Mouse (Mus musculus): Measurements from ENCODE around the gene Uap1l1. TPM values are rescaled to one million over a fixed set of nuclear protein-coding genes. Genes with fewer than 3 reads are reported as not detected.

Uap1l1 gene
- total RNA-seq, 4 experiments from 2014 or later = 12.0 to 28.7 (median 20.3) TPM

DNA sequence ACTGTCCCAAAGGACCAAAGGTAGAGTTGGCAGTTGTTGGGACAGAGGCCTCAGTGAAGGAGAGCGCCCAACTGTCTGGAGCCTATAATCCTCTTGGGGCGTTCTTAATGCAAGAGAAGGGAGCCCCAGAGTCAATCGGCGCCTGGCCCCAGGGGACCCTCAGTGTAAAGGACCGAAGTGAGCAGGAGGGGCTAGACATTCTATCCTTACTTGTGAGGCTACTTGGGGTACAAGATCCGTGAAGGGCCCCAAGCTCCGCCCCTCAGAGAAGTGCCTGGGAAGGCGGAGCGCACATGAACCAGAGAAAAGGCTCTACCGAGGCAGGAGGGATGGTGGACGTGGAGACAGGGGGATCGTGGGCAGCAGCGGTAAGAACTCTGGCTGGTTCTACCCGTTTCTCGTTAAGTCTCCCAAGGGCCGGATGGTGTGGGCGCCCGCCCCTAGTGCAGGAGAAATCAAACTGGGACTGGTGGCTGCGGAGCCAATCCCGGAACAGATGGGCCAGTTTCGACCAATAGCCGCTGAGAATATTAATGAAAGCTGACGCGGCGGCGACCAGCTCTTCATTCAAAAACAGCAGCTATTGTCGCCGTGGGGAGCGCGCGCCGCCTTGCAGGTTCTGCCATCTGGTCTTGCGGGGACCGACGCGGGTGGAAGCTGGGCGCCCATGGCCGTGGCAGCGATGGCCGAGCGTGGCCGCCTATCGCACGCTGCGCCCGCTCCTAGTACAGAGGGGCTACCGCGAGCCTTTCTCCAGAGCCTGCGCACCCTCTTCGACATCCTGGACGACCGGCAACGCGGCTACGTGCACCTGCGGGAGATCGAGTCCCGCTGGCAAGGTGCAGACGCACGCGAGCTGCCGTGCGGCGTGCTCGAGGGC lies 6.5 kb upstream of the Uap1l1 start, which contains the start of gene Sapcd2:
TSS of gene Sapcd2 (plus strand) at position 558 of the 880 bp plus-strand sequence.
- peak; percentile 84 to 86 for DNase-seq (ENCODE audit: low spot score in 2 of 2)

DNA sequence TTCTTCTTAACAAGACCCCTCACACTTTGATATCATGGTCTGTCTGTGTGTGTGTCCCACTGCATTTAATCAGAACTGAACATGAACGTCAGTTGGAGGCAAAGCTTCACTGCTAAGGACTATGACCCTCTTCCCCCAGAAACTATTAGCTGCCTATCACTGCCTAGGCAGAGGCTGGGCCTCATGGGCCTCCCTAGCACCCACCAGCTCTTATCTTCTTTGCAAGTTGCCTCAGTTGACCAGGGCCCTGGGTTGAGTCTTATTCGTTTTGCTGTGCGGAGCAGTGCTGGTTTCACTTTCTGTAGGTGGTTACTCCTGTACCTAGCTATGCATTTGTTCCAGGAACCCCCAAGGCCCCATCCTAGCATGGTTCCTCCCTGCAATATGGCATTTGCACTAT lies 4.5 kb upstream of the Uap1l1 start:
- DNase-seq (ENCODE audit: low spot score in 2 of 2) = no peak

DNA sequence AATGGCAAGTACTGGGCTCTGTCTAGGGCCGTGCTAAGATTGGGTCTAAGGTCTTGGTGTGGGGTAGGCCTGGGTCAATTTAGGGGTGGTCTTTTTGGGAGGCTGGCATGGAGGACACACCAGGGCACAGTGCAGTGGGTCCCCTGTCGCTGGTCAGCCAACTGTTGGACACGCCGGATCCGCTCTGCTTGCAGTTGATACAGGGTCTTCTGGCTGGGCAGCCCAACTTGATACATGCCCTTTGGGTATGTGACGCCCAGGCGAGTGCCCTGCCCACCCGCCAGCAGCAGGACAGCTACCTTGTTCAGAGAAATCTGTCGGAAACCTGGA lies 756 bp downstream of the Uap1l1 start:
- no peak for DNase-seq (ENCODE audit: low spot score in 2 of 2)

DNA sequence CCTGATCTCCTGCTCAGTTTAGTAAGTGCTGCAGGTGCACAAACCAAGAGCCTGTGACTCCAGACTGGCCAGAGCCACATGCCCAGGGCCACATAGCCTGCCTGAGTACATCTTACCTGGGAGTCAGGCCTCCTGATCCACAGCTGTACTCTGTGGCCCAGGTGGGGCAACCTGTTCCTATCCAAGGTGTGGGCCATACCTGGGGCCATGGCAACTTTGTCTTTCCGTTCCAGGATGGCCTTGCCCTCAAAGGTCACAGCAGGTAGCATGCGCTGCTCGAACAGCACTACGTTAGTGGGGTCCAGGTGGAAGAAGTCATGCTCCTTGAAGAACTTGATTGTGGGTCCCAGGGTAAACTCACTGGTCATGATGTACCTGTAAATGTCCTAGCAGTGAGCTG lies 1.2 kb downstream of the Uap1l1 start:
- DNase-seq (ENCODE audit: low spot score in 2 of 2) = no peak

DNA sequence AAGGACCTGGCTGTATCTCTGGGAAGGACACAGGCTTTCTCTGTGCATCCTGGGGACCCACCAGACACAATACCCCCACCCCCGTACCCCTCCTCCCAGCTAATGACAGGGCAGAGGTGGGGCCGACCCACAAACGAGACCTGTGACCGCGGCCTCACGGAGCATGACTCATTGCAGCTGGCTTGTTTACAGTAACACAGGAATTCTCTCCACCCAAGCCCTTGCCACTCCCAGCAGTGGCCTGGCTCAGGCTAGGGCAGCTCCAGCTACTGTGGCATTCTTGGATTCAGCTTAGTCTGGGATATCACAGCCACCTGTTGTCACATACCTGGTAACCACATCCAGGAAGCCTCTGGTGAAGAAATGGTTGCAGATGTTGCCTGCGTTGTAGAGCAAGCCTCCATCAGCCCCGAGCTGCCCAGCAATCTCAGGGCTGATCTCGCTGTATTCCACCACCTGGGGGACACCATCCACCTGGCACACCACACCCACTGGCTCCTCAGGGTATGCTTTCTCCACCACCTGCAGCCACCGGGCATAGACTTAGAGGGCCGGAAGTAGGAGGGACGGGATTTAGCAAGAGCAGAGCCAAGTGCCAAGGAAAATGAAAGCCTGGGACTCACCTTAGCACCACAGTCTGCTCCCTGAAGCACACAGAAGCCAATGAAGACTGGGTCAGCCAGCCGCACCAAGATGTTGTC lies 1.9 kb downstream of the Uap1l1 start:
- no peak for DNase-seq (ENCODE audit: low spot score in 2 of 2)

DNA sequence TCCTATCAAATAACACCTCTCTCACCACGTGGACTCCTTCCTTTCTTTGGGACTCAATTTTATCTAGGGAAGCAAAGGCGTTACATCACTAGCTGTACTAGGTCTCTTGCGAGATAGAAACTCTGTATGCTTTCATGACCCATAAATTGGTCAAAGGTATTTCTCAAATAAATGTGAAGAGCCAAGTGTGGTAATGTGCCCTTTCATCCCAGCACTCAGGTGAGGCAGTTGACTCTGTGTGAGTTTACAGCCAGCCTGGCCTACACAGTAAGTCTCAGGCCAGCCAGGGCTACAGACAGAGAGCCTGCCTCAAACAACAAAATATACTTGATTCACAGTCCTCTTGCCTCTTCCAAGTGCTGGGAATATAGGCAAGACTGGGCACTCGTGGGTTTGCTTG lies 5.6 kb downstream of the Uap1l1 start:
- no peak for DNase-seq (ENCODE audit: low spot score in 2 of 2)

DNA sequence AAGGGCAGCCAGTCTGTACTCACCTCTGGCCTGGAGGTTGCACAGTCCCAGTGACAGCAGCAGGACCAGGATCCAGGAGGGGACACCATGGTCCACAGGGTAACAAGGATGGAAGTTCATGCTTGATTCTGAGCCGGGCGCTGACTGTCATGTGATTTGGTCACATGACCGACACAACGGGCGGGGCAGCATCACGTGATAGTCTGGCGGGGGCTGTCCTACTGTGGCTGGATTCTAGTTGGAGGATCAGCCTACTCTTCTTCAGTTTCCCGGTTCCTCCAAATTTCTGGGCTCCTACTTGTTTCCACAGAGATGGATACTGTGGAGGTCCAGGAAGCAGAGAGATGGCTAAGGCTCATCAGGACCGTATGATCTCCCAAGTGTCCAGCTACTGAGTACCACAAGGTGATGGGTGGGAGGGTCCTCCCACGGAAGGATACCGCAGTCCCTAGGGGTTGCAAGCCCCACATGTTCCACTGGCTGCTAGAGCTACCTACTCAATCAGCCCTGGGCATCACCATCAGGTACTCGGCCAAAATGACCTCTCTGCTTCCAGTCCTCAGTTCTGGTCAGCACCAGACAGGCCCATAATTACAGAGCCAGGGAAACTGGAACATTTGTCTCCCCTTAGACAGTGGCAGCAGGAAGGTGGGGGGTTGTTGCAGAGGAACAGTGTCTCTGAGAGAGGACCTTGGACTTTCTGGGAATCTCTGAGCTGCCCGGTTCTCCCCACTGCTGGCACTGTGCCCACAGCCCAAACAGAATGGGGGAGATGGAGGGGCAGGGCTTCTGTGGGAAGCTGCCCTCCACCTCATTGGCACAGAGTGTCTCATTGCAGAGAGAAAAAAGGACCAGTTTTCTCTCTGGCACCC lies 9.0 kb downstream of the Uap1l1 start, which contains the start of gene Dpp7:
TSS of gene Dpp7 (minus strand) at position 152 of the 872 bp plus-strand sequence.
- peak; percentile 84 to 86 for DNase-seq (ENCODE audit: low spot score in 2 of 2)

DNA sequence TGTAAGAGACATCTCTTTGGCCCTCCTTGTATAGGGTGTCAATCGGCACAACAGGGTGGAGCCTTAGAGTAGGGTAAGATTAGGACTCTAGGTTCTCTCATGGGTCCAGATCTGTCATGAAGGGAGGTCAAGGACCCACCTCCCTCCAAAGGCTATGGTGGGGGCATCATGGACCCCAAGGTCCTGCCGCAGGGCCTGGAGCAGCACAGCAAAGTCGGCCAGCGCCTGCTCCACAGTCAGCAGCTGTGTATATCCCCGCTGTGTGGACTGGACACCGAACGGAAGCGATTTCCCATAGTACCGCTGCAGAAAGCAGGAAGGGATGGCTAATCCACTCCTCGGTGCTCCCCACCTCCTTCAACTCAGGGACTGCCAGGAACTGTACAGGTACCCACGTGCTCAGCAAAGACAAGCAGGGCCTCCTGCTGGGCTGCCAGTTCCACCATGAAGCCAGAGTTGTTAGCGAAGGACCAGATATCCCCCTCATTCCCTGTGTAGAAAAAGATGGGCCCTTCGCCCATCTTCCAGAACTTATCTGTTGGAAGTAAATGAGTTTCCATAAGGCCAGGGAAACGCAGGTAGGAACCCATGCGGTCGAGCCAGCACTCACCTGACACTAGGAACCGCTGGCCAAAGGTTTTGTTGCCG lies 9.9 kb downstream of the Uap1l1 start:
- no peak for DNase-seq (ENCODE audit: low spot score in 2 of 2)

DNA sequence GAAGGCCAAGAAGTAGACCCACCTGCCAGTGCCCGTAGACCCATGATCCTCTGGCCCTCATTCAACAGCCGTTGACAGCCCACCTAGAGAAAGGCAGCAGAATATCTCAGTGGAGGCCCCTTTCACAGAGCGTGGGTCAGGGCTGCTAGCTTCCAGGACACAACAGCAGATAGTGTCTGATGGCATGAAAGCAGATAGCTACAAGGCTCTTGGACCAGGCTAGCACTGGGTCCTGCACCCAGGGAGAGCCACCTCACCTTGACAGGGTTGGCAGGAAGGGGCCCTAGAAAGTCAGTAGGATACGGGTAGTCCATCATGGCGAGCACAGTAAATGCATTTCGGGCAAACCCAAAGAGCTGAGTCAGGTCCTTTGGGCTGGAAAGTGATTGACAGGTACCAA lies 11.3 kb downstream of the Uap1l1 start:
- no peak for DNase-seq (ENCODE audit: low spot score in 2 of 2)

DNA sequence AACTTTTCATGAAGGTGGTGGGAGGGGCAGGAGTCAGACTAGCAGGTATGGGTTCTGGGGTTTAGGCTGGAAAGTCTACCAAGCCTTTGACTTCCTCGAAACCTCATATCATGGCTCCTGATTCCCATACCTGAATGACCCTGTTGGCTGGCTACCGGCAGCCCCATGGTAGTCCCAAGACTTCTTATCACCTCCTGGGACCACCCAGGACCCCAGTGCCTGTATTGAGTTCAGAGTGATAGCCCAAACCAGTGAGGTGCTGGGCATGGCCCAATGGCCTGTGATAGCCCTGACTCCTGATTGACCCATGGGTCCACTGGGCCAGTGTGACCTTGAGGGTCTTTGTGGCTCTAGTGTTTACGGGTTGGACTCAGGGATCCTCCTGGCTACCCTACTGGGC lies 14.8 kb downstream of the Uap1l1 start:
- no peak for DNase-seq (ENCODE audit: low spot score in 2 of 2)

DNA sequence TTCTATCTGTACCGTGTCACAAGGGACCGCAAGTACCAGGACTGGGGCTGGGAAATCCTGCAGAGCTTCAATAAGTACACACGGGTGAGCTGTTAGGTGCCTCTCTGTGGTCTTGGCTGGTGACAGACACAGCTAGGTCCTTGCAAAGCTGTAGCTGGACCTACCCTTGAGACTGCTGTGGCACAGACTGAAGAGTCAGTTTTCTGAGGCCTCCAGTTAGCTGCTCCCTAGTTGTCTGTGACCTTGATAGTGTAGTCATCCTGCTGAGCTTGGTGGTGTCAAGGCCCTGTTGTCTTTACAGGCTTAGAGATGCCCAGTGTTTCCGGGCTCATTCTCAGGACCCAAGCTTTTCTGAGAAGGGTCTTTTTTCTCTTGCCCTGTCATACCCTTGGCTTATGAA lies 16.0 kb downstream of the Uap1l1 start:
- DNase-seq (ENCODE audit: low spot score in 2 of 2) = no peak

DNA sequence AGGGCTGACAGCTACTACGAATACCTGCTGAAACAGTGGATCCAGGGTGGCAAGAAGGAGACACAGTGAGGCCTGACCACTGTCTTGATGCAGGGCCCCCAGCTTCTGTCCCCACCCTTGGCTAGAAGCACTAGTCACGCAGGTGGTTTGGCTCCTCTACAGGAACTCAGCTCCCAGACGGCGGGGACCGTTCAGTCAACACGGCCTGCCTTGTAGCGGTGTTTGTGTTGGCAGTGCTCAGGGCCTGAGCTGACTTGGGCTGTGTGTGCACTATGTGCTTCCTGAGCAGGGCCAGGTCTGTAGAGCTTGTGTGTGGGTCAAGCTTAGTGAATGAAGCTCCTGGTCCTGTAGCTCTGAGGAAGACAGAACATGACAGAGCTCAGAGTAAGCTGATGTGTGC lies 17.3 kb downstream of the Uap1l1 start:
- DNase-seq (ENCODE audit: low spot score in 2 of 2) = no peak

DNA sequence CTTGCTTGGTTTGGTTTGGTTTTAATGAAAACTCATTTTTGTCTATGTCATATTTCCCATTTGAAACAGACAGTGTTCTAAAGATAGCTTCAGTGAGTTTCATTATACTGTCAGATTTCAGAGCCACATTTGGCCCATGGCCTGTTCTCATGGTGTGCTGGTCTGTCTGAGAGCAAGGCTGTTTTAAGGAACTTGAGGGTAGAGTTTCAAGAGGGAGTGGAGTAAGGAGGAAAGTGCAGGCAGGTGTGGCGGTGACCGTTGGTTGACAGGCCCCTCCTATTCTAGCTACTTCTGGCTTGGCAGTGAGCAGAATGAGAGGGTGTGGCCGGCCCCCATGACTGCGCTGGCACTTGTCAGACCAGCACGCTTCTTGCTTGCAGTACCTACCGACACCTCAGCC lies 27.2 kb downstream of the Uap1l1 start:
- DNase-seq (ENCODE audit: low spot score in 2 of 2) = no peak

DNA sequence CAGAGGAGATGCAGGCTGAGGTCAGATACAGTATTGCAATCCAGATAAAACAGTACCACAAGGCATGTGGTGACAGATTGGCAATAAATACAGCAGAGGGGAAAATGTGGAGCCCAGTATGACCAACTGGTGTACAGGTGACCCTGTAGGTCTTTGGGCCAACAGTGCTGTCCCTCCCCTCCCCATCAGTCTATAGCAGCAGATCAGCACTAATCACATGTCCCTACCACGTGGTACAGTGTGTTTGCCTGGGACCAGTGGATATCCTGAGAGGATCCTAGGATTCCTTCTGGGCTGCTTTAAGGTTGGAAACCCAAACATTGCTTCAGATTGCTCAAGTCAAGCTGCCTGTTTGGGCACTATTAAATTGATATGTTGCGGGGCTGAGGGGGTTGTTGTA lies 31.9 kb downstream of the Uap1l1 start:
- no peak for DNase-seq (ENCODE audit: low spot score in 2 of 2)

DNA sequence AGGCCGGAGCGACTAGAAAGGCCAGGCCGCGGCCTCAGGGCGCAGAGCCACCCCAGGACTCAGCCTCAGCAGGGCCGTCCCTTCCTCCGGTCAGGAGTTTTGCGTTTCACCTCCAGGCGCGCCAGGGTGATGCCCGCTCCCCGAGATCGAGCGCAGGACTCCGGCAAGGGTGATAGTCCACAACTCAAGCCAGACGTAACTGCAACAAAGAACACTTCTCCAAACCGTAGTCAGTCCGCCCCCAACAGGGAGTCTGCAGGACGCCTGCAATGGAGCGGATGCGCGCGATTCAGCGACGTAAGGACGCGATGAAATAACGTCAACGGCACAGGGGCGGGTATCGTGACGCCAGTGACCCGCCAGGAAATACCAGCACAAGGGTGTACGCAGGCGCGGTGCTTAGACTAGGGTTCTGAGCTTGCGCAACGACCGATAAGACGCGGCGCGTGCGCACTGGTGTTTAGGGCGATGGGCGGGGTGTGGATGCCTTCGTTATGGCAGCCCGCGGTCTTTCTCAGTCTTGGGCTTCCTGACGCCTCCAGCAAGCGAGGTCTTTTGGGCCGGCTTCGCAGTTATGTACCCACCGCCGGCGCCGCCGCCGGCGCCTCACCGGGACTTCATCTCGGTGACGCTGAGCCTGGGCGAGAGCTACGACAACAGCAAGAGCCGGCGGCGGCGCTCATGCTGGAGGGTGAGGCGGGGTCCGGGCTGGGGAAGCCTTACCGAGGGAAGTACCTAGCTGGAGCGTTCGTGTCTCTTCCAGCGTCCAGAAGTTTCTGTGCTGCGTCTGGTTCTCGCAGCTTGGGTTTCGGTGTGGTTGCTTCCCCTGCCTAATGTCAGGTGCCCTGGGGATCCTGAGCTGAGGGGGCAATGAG lies 33.0 kb downstream of the Uap1l1 start, which contains the start of gene Man1b1:
TSS of gene Man1b1 (plus strand) at position 53 of the 875 bp plus-strand sequence.
- peak; percentile 99 to 100 for DNase-seq (ENCODE audit: low spot score in 2 of 2)

DNA sequence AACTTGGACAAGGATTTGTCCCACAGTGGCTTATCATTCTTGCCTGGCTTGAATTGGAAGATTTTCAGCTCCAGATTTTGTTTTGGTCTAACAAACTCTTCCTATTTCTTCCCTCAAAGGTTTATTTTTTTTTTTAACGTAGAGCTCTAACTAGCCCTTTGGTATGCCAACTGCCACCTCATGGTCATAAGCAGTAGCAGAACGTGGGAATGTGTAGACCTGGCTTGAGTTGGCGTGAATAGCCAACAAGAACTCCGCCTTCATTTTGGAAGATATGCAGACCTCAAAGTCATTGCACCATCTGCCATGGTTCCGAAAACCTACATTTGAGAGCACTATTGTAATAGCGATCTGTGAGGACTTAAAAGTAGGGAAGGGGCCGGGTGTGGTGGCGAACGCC lies 34.0 kb downstream of the Uap1l1 start:
- DNase-seq (ENCODE audit: low spot score in 2 of 2) = no peak

DNA sequence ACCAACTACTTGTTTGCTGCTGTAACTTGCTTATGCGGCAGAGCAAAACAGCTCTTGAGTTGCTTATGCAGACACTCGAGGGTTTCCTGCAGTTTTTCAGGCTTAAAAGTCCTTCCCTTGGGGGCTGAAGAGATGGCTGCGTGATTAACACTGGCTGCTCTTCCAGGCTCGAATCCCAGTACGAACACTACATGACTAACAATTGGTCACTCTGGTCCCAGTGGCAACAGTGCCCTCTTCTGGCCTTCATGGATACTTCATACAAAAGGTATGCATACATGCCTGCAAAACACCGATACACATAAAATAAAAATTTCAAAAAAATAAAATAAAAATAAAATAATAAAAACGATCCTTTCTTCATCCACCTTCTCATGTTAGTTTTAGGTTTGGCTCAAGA lies 37.0 kb downstream of the Uap1l1 start:
- no peak for DNase-seq (ENCODE audit: low spot score in 2 of 2)

DNA sequence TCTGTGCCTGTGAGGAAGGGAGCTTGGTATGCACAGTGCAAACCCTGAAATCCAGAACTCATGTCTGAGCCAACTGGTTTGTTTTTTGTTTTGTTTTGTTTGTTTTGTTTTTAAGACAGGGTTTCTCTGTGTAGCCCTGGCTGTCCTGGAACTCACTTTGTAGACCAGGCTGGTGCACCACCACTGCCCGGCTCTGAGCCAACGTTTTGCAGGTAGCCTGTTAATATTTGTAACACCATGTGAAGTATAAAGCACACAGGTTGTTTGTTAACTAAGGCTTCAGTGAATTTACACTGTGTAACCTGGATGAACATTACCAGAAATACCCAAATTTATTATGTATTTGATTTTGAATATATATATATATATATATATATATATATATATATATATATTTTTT lies 39.4 kb downstream of the Uap1l1 start:
- DNase-seq (ENCODE audit: low spot score in 2 of 2) = no peak

DNA sequence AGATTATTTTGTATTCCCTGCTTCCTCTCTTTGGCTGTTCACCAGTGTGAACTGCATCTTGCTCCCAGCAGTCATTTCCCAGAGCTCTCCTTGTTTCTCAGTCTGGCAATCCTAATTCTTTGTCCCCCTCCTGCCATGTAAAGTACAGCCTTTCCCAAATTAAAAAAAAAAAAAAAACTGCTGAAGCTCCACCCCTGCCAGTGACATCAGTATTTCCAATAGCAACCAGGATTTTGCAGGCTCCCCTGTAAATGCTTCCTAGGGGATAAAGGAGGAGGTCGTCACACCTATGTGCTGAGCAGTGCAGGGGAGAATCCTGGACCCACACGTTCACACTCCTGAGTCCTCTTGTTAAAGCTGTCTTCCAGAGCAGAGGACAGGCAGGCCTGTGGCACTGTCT lies 45.4 kb downstream of the Uap1l1 start:
- no peak for DNase-seq (ENCODE audit: low spot score in 2 of 2)

All from layer of hippocampus, adult 8-10 months (tissue).